Mouse (Mus musculus) ES-E14 (cell line): ENCODE data around the gene Itga9. TPM values are rescaled to one million over a fixed set of nuclear protein-coding genes. Genes with fewer than 3 reads are reported as not detected.

Experiments used
- DNase-seq: peaks from one replicate; pipeline ENCODE4 v3.0.0-alpha.2; 2013; ENCODE audit warnings: low read depth, low spot score
- H3K27ac ChIP-seq: 2 replicates; pipeline ENCODE4 v1.5.1; 2012; ENCODE audit warnings: low read depth, mild to moderate bottlenecking, low read length, moderate library complexity, mixed read lengths; ENCODE audit not compliant: poor library complexity, insufficient read depth, severe bottlenecking
- H3K36me3 ChIP-seq: 2 replicates; pipeline ENCODE4 v1.6.1; 2012; ENCODE audit warnings: mild to moderate bottlenecking, low read length, moderate library complexity, mixed read lengths; ENCODE audit not compliant: control insufficient read depth, poor library complexity, insufficient read depth, severe bottlenecking
- H3K4me1 ChIP-seq, 2 experiments: fragments of 150-350 bp in 1 of 2; sonication (generic) in 1 of 2; 2 replicates each; pipeline ENCODE4 v1.6.1; 2012; ENCODE audit warnings: low read length in 2 of 2, mild to moderate bottlenecking in 1 of 2, mixed read lengths in 1 of 2; ENCODE audit not compliant: control insufficient read depth in 2 of 2, insufficient read depth in 2 of 2, poor library complexity in 1 of 2
- H3K4me3 ChIP-seq, 2 experiments: fragments of 150-350 bp in 1 of 2; sonication (generic) in 1 of 2; 2 replicates each; pipeline ENCODE4 v1.5.1; 2012; ENCODE audit warnings: low read length in 2 of 2, low read depth in 1 of 2, mild to moderate bottlenecking in 1 of 2, mixed read lengths in 1 of 2; ENCODE audit not compliant: insufficient read depth in 1 of 2, poor library complexity in 1 of 2, severe bottlenecking in 1 of 2
- H3K9ac ChIP-seq: 2 replicates; pipeline ENCODE4 v1.6.1; 2012; ENCODE audit warnings: low read depth, mild to moderate bottlenecking, low read length, mixed read lengths; ENCODE audit not compliant: poor library complexity, insufficient read depth, severe bottlenecking
- H3K9me3 ChIP-seq: fragments of 150-350 bp; sonication (generic); 2 replicates; pipeline ENCODE4 v1.6.1; 2012; ENCODE audit warnings: low read depth, mild to moderate bottlenecking, low read length; ENCODE audit not compliant: control insufficient read depth, insufficient read depth
- CHD2 ChIP-seq: IDR thresholded peaks from 2 replicates; pipeline ENCODE4 v1.6.1; 2014; ENCODE audit warnings: mild to moderate bottlenecking, low read depth, low read length, inconsistent platforms
- HCFC1 ChIP-seq: IDR thresholded peaks from 2 replicates; pipeline ENCODE4 v1.6.1; 2012; ENCODE audit warnings: low read length, inconsistent platforms, borderline replicate concordance; ENCODE audit not compliant: insufficient read depth
- MAFK ChIP-seq: IDR thresholded peaks from 2 replicates; pipeline ENCODE4 v1.6.1; 2014; ENCODE audit warnings: mild to moderate bottlenecking, low read depth, low read length, inconsistent platforms; ENCODE audit not compliant: insufficient read depth
- ZC3H11A ChIP-seq: IDR thresholded peaks from 2 replicates; pipeline ENCODE4 v1.6.1; 2012; ENCODE audit warnings: low read depth, mild to moderate bottlenecking, inconsistent platforms, low read length, borderline replicate concordance
- ZNF384 ChIP-seq: IDR thresholded peaks from 2 replicates; pipeline ENCODE4 v1.6.1; 2012; ENCODE audit warnings: low read depth, low read length, inconsistent platforms
- in situ Hi-C, 2 experiments: fragments of 600-800 bp; cut with MboI; formaldehyde crosslinking; loops; one replicate each; pipeline ENCODE4 v1.15.1; 2025; ENCODE audit warnings: low sequenced_read_pairs in 2 of 2, inconsistent platforms in 1 of 2; ENCODE audit not compliant: unreplicated experiment in 2 of 2
- total RNA-seq: library from RNA; depleted of rRNA; stranded (reverse); fragments of 300-350 nt; gene quantifications from 2 replicates; pipeline ENCODE4 v1.2.3, GENCODE M21; 2012

The Itga9 gene
- total RNA-seq, 1 experiment: 19.7 TPM

DNA sequence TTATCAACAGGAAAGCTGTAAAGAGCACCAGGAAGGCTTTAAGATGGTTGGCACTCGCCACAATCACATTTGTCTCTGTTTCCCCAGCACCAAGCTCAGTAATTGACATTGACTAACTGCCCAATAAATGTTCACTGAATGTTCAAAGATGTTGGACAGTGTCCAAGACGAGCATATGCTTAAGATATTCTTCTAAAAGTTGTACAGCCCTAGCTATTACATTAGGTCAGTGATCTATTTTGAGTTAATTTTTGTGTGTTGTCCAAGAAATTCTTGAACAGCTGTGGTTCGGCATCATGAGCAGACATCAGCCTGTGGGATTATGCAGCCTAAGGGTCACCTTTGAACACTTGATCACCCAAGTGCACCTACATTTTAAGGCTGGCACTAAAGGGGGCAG, 110.9 kb downstream of the Itga9 start:
- Histone ChIP-seq H3K36me3 (no peaks in the 10 kb centered on the region), H3K27ac (no peak overlapping the region), H3K9me3 (no peaks in the 10 kb centered on the region), H3K9ac (no peak overlapping the region), H3K4me1 (no peaks in the 10 kb centered on the region), H3K4me3 (no peak overlapping the region)
- in situ Hi-C loops: no loop called here
- DNase-seq: no peak
- TF ChIP-seq CHD2: no peak
- TF ChIP-seq ZNF384: no peak
- TF ChIP-seq ZC3H11A: no peak
- TF ChIP-seq HCFC1: no peak
- TF ChIP-seq MAFK: no peak

DNA sequence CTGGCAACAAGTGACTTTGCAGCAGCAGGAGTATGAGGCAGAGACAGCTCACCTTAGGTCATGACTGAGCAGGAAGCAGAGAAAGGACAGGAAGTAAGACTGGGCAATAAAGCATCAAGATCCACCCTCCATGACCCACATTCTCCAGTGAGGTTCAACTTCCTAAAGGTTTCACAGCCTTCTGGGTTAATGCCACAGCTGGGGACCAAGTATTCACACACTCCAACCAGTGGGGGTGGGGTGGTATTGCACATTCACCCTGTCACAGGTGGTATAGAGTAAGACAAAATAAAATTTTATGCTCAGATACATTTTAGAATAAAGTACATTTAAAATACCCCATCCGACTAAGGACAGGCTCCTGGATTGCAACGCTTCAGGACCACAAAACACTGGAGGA, 112.0 kb downstream of the Itga9 start:
- no peaks in the 10 kb centered on the region for H3K9me3 ChIP-seq
- TF ChIP-seq HCFC1: no peak
- TF ChIP-seq ZC3H11A: no peak
- TF ChIP-seq ZNF384: no peak
- TF ChIP-seq MAFK: no peak
- no peak for TF ChIP-seq CHD2
- no peaks in the 10 kb centered on the region for H3K4me1 ChIP-seq
- no peaks in the 10 kb centered on the region for H3K36me3 ChIP-seq
- in situ Hi-C loops: no loop called here
- no peak overlapping the region for H3K4me3 ChIP-seq
- DNase-seq: no peak
- H3K27ac ChIP-seq: no peak overlapping the region
- no peak overlapping the region for H3K9ac ChIP-seq

DNA sequence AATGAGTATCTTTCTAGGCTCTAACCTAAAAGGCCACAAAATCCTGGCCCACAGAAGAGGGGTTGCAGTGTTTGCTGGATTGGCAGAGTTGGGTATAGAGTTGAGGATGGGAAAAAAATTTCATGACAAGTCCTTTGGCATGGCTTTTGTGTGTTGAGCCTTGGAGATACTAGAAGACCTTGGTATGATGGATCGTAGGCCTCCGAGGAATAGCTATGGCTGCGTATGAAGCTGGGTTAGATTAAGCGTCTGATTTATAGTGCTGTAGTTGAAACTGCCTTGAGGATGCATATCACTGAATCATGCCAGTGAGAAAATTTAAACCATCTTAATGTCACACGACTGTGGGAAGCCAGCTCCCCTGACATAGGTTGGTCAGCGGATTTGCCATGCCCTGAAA, 114.6 kb downstream of the Itga9 start:
- Histone ChIP-seq H3K4me1 (no peaks in the 10 kb centered on the region), H3K9me3 (no peaks in the 10 kb centered on the region), H3K27ac (no peak overlapping the region), H3K9ac (no peak overlapping the region), H3K4me3 (no peak overlapping the region), H3K36me3 (no peaks in the 10 kb centered on the region)
- no peak for TF ChIP-seq ZC3H11A
- TF ChIP-seq MAFK: no peak
- TF ChIP-seq CHD2: no peak
- no peak for TF ChIP-seq HCFC1
- no peak for TF ChIP-seq ZNF384
- DNase-seq: no peak
- in situ Hi-C loops: no loop called here

DNA sequence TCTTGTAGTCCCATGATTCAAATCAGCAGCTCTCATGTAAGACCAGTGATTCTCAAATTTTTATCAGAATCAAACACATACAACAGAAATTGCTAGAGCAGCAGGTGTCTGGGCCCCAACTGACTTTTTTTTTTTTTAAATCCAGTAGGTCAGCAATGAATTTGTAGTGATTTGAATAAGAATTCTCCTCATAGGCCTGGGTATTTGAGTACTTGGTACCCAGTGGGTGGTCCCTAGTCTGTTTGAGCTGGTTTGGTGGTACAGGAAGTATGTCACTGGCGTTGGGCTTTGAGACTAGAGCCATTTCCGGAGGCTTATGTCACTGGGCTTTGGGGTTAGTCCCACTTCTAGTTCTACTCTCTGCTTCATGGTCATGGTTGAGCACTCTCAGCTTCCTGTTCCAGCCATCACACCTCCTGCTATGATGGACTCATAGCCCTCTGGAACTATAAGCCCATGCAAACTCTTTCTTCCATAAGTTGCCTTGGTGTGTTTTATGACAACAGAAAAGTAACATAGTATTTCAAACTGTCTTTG, 116.4 kb downstream of the Itga9 start:
- no peaks in the 10 kb centered on the region for H3K4me1 ChIP-seq
- no peak overlapping the region for H3K9ac ChIP-seq
- TF ChIP-seq ZNF384: peak; percentile 87
- TF ChIP-seq CHD2: no peak
- H3K9me3 ChIP-seq: no peaks in the 10 kb centered on the region
- H3K4me3 ChIP-seq: no peak overlapping the region
- no peaks in the 10 kb centered on the region for H3K36me3 ChIP-seq
- peak; percentile 20 for DNase-seq
- in situ Hi-C loops: no loop called here
- no peak overlapping the region for H3K27ac ChIP-seq

DNA sequence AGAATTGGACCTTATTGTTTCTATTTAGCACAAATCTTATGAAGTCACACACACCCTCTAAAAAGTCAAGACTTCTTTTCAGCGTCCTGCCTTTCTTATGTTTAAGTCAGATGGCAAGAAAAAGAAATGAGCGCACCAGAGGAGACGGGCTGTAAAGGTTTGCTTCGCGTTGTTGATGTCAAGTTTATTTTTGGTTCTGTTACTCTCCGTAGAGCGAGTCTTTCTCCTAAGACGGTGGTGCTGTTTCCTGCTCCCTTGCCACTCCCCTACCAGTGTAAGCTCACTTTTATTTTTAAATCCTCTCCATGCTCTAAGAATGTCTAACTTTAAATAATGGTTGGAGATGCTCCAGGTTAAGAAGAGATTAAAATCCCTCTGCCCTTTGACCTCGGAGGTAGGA, 118.6 kb downstream of the Itga9 start:
- Histone ChIP-seq H3K4me1 (no peaks in the 10 kb centered on the region), H3K9ac (no peak overlapping the region), H3K36me3 (no peaks in the 10 kb centered on the region), H3K27ac (no peak overlapping the region), H3K9me3 (no peaks in the 10 kb centered on the region), H3K4me3 (no peak overlapping the region)
- DNase-seq: no peak
- in situ Hi-C loops: no loop called here
- no peak for TF ChIP-seq ZC3H11A
